Mouse (Mus musculus) heart, adult 8-10 months (tissue): ENCODE results near the gene Neurl4. TPM values are rescaled to one million over a fixed set of nuclear protein-coding genes. Genes with fewer than 3 reads are reported as not detected.
"Not testable (repeated sequence)": the region's sequence is repeated elsewhere in the genome, so short reads cannot be mapped to it uniquely, and the experiment has no call there.

Source experiments
- DNase-seq: peaks from one replicate; pipeline ENCODE4 v3.0.0; 2022; ENCODE audit warnings: low spot score
- total RNA-seq, 4 experiments: library from RNA; stranded (reverse); gene quantifications; 2 replicates each; pipeline ENCODE4 v1.2.4; 2022

The Neurl4 gene
- total RNA-seq, 4 experiments from 2014 or later: 38.0 to 50.9 (median 43.4) TPM

DNA sequence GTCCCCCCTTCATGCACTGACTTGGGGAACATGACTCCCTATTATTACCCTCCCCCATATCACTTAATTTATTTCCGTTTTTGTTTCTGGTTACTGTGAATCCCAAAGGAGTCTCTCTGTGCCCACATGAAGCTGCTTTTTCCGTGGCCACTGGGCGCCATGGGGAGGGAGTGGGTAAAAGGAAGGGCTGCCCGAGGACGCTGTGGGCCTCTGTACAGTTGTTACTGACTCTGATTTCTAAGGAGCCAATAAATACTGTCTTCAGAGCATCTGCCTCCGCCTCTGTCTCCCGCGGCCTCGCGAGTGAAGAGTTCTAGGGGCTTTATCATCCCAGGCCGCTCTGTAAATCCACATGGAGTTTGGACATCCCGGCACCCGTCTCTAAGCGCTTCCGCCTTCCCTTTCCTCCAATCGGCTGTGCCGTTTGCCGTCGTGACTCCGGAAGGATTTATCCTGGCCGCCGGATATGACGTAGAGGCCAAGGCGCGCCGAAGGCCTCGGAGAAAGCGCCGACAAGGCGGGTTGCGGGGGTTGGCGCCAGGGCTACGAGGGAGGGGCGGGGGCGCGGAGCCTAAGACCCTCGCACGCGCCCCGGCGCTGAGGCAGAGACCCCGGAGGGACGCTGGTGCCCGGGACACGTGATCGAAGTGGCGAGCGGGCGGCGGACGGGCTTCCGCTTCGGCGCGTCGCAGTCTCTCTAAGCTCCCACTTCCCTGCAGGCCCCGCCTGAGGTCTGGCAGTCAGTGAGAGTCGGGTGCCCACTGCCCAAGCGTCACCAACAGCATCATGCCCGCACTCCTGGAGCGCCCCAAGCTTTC lies 12.9 kb downstream of the Neurl4 start, which contains the start of gene Gps2:
TSS of gene Gps2 (plus strand) at position 335 of the 818 bp plus-strand sequence.
- DNase-seq: peak; percentile 94

DNA sequence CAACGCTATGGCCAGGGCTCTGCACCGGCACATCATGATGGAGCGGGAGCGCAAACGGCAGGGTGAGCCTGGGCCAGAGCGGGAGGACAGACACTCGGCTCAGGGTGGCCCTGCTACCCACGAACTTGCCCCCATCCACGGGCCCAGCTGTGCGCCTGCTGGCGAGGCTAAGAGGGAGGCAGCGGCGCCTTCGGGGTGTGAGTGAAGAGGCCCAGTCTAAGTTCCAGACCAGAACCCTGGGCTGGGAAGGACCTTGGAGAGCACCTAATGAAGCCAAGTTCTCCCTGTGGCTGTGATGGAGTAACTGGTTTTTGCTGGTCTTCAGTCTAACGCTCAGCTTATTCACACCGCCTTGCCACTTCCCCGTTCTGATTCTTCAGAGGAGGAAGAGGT lies 13.5 kb downstream of the Neurl4 start:
- no peak for DNase-seq

- no peak for DNase-seq
Measured at GRCm38 (mm10) chr11:69914917-69915430, 14.1 kb downstream of the Neurl4 start.

DNA sequence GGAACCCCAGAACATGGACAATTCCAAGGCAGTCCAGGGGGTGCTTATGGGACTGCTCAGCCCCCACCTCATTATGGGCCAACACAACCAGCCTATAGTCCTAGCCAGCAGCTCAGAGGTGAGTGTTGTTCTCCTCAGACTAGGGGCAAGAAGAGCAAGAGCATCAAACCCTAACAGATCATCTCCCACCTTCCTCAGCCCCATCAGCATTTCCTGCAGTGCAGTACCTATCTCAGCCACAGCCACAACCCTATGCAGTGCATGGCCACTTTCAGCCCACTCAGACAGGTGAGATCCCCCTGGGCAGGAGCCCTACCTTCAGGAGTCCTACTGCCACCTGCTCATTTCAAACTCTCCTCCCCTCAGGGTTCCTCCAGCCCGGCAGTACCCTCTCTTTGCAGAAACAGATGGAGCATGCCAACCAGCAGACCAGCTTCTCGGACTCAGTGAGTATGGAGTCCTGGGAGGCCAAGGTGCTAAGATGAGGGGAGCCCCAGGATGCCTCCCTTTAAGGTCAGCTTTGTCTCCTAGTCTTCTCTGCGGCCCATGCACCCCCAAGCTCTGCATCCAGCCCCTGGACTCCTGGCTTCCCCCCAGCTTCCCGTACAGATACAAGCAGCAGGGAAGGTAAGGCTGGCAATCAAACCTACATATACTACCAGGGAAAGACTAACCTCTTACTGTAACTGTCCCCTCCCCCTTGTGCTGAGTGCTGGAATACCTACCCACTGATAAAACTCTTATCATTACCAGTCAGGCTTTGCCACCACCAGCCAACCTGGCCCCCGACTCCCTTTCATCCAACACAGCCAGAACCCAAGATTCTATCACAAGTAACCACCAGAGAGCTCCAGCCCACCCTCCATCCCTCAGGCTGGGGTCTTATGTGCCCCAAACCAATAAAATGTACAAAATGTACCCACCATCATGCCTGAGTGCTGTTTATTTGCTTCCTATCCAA lies 15.1 kb downstream of the Neurl4 start:
- DNase-seq: no peak

DNA sequence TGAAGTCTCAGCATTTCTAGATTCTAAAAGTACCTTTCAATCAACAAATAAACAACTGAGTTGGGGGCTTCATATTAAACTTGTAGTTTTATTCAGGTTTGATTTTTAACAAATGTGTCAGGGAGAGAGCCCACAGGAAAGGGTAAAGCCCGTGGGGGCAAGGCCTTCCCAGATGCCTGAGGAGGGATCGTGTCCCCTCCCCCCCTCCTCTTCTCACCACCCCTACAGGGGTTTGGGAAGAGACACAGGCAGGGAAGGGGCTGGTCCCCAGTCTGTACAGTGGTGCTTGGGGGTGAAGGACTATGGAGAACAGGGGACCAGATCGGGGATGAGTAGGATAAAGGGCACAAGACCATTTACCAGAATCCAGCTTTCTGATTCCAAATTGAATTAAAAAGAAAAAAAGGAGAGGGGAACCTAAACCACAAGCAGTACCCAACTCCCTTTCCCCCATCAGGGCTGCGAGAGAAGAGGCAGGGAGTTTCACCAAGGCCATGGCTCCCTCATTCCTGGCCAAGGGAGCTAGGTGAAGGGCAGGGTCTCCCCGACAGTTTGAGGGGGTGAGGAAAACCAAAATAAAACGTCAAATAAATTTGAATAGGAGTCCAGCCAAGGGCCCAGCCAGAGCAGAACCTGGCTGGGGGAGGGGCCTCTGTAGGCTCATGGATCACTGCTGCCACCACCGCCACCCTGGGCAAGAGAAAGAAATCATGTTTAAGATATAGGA lies 15.9 kb downstream of the Neurl4 start:
- not testable (repeated sequence) for DNase-seq

GRCm38 (mm10) chr11:69917379-69917948 lies 16.6 kb downstream of the Neurl4 start:
- no peak for DNase-seq

DNA sequence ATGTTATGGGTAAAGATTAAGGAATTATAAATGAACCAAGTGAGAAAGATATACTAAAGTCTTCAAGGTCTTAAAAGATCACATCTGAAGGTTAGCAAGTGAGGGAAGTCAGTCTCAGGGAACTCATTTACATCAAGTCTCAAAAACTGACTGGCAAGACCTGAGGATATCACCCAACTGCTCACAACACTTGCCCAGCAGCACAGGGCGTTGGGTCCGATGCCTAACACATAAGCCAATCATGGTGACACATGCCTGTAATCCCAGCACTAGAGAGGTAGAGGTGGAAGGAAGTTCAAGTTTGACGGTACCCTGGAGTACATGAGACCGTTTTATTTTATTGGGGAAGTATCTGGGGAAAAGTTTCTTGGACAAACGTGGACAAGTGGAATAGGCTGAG lies 17.2 kb downstream of the Neurl4 start:
- DNase-seq: no peak

- no peak for DNase-seq
Measured at GRCm38 (mm10) chr11:69919053-69919452, 18.2 kb downstream of the Neurl4 start.

- DNase-seq: peak; percentile 85
Measured at GRCm38 (mm10) chr11:69919661-69920265, 18.9 kb downstream of the Neurl4 start.

GRCm38 (mm10) chr11:69920266-69921031 lies 19.6 kb downstream of the Neurl4 start:
- no peak for DNase-seq

- DNase-seq: peak; percentile 100
Measured at GRCm38 (mm10) chr11:69921114-69922011, 20.5 kb downstream of the Neurl4 start, which contains the start of gene Eif5a. Gene Eif5a, minus strand, starts transcription at chr11:69921958.

DNA sequence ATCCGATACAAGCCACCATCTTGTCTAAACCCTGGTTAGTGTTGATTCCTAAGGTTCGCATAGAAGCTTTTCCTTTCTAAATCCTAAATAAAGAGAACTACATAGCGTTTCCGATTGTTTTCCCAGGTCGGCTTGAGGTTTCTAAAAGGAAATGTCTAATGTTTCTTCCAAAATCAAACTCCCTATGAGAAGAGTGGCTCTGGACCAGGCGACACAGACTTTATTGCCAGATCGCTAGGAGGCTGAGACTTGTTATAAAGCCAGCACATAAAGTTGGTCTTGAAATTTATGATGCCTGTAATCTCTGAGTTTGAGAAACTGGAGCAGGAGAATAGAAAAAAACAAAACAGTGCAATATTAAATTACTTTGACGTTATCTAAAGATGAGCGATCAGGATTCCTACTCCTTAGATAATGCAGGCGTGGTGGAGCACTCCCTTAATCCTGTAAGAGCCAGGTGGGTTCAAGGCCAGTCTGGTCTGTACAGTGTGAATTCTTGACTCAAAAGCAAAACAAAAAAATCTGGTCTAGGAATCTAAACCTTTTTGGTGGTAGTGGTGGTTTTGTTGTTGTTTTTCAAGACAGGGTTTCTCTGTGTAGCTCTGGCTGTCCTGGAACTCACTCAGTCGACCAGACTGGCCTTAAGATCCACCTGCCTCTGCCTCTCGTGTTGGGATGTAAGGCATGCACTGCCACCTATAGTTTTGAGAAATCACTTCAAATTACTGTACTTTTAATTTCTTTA lies 21.3 kb downstream of the Neurl4 start:
- no peak for DNase-seq

DNA sequence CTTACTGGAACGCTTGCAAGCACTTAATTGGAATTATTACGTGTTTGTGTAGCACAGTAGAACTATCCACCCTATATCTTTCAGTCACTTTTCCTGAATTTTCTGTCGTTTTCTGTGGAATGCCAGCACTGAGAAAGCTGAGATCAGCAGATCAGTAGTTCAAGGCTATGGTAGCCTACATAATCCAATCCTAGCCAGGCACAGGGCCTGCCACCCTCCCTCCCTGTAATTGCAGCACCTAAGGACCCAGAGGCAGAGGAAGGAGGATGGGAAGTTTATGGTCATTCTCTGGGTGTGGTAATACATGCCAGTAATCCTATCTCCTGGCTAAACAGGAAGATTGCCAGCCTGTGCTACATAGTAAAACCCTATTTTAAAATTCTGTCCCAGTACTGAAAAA lies 21.9 kb downstream of the Neurl4 start:
- no peak for DNase-seq

- DNase-seq: no peak
Measured at GRCm38 (mm10) chr11:69927501-69927900, 26.6 kb downstream of the Neurl4 start.

- no peak for DNase-seq
Measured at GRCm38 (mm10) chr11:69929712-69930111, 28.8 kb downstream of the Neurl4 start.

GRCm38 (mm10) chr11:69930176-69930575 lies 29.3 kb downstream of the Neurl4 start:
- not testable (repeated sequence) for DNase-seq

DNA sequence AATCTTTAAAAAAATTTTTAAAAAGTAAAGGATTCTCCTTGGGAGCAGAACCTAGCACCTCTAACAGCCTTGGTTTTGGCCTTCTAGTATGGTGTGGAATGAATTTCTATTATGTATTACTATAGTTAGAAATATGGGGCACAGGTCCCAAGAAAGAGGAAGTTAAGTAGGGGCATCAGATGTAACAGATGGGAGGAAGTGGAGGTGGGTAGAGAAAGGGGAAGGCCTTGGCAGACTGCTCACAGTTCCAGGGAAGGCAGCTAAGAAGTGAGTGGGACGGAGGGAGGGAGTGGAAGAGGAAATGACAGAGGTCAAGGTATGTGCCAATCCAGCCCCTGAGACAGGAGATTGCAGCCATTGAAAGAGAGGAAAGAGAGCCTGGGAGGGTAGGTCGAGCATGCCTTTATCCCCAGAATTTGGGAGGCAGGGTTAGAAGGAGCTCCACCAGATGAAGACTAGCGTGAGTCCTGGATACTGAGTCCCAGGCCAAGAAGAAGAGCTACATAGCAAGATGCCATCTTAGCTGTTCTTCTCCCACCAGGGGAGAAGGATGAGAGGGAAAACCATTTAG lies 30.2 kb downstream of the Neurl4 start:
- DNase-seq: no peak

GRCm38 (mm10) chr11:69931769-69932168 lies 30.9 kb downstream of the Neurl4 start:
- no peak for DNase-seq
